16 mouse cellular contexts compared by ENCODE assay signal in genomic region chr2:106461973-106462637, GRCm38 (mm10).
DNase-seq lines count a peak whose midpoint lies in the region; ATAC-seq and TF ChIP-seq lines count a peak whose summit lies in the region.
"Had no signal": no experiment of that assay in that cellular context is flagged by ENCODE, and none has a peak within 500 bp of the region (broad histone marks: within the 10 kb centered on the region; RNA-seq: fewer than 3 reads in every experiment).

No protein-coding gene starts in this region.

- no peaks in the 10 kb centered on the region for H3K36me3 ChIP-seq in forebrain, embryonic 12.5 days (replicated peaks)
- no peaks in the 10 kb centered on the region for H3K36me3 ChIP-seq in forebrain, embryonic 16.5 days (ENCODE audit: control insufficient read depth, insufficient read depth)
- H3K36me3 ChIP-seq in lung, embryonic 14.5 days (ENCODE audit: insufficient read depth): no peaks in the 10 kb centered on the region
- no peaks in the 10 kb centered on the region for H3K36me3 ChIP-seq in lung, postnatal 0 days (ENCODE audit: insufficient read depth, low read length)
- H3K36me3 ChIP-seq: lung, embryonic 15.5 days; neural tube, embryonic 12.5 days had no signal

- no peaks in the 10 kb centered on the region for H3K9me3 ChIP-seq in forebrain, embryonic 12.5 days
- H3K9me3 ChIP-seq in forebrain, embryonic 16.5 days (ENCODE audit: control insufficient read depth, low read length): no peaks in the 10 kb centered on the region
- H3K9me3 ChIP-seq in lung, embryonic 14.5 days (ENCODE audit: low read depth, low read length): no peaks in the 10 kb centered on the region
- H3K9me3 ChIP-seq in lung, postnatal 0 days (ENCODE audit: low read length): no peaks in the 10 kb centered on the region
- H3K9me3 ChIP-seq: lung, embryonic 15.5 days; neural tube, embryonic 12.5 days had no signal

- ATAC-seq in forebrain, embryonic 12.5 days (ENCODE audit: low FRiP score): no peak
- ATAC-seq in forebrain, embryonic 16.5 days: no peak
- peak; percentile 35; the same call in 1 of the 2 replicates for ATAC-seq in lung, embryonic 14.5 days (ENCODE audit: insufficient read depth)
- ATAC-seq in lung, postnatal 0 days: no peak
- ATAC-seq: hindbrain, embryonic 16.5 days; Patski had no signal

- H3K27me3 ChIP-seq in forebrain, embryonic 12.5 days: no peaks in the 10 kb centered on the region
- H3K27me3 ChIP-seq in forebrain, embryonic 16.5 days (replicated peaks; ENCODE audit: control insufficient read depth, insufficient read depth, low read length): no peaks in the 10 kb centered on the region
- H3K27me3 ChIP-seq in lung, embryonic 14.5 days (ENCODE audit: insufficient read depth, low read length): no peaks in the 10 kb centered on the region
- no peaks in the 10 kb centered on the region for H3K27me3 ChIP-seq in lung, postnatal 0 days (replicated peaks; ENCODE audit: insufficient read depth, low read length)
- H3K27me3 ChIP-seq: lung, embryonic 15.5 days; megakaryocyte, embryonic 14.5 days; neural tube, embryonic 12.5 days had no signal

- H3K4me2 ChIP-seq in forebrain, embryonic 12.5 days: no peak overlapping the region
- no peak overlapping the region for H3K4me2 ChIP-seq in forebrain, embryonic 16.5 days (ENCODE audit: low read length)
- H3K4me2 ChIP-seq in lung, embryonic 14.5 days: no peak overlapping the region
- H3K4me2 ChIP-seq in lung, postnatal 0 days (replicated peaks; ENCODE audit: low read depth, low read length): no peak overlapping the region
- H3K4me2 ChIP-seq: lung, embryonic 15.5 days; neural tube, embryonic 12.5 days had no signal

- H3K4me1 ChIP-seq in forebrain, embryonic 12.5 days: peaks cover 15% of the 10 kb centered on the region; the same call in 1 of the 2 replicates
- H3K4me1 ChIP-seq in forebrain, embryonic 16.5 days (replicated peaks; ENCODE audit: control insufficient read depth, insufficient read depth, low read length): 0 out of 2 replicates have a peak, but pooled peaks cover 2% of the 10 kb centered on the region
- H3K4me1 ChIP-seq in lung, embryonic 14.5 days (ENCODE audit: insufficient read depth): no peaks in the 10 kb centered on the region; the same call in 1 of the 2 replicates
- H3K4me1 ChIP-seq in lung, postnatal 0 days (ENCODE audit: insufficient read depth, low read depth, low read length): no peaks in the 10 kb centered on the region
- H3K4me1 ChIP-seq: megakaryocyte, embryonic 14.5 days; neural tube, embryonic 12.5 days had no signal

- no peak overlapping the region for H3K4me3 ChIP-seq in forebrain, embryonic 12.5 days (replicated peaks)
- no peak overlapping the region for H3K4me3 ChIP-seq in forebrain, embryonic 16.5 days (replicated peaks; ENCODE audit: low read length)
- H3K4me3 ChIP-seq in lung, embryonic 14.5 days (ENCODE audit: low read depth, low read length): no peak overlapping the region
- no peak overlapping the region for H3K4me3 ChIP-seq in lung, postnatal 0 days (ENCODE audit: low read depth, low read length)
- H3K4me3 ChIP-seq: lung, embryonic 15.5 days; megakaryocyte, embryonic 14.5 days; neural tube, embryonic 12.5 days had no signal

- TF ChIP-seq CTCF in lung, embryonic 14.5 days (IDR thresholded peaks at IDR 0.05; ENCODE audit: low read depth): no peak
- no peak for TF ChIP-seq CTCF in lung, postnatal 0 days (IDR thresholded peaks at IDR 0.05)

- 0 out of 2 replicates have a peak overlapping the region, but pooled peaks have one; percentile 25 for H3K27ac ChIP-seq in forebrain, embryonic 12.5 days
- H3K27ac ChIP-seq in forebrain, embryonic 16.5 days (ENCODE audit: low read length): no peak overlapping the region
- H3K27ac ChIP-seq in lung, embryonic 14.5 days (ENCODE audit: low read depth): no peak overlapping the region
- H3K27ac ChIP-seq in lung, postnatal 0 days (ENCODE audit: low read length): no peak overlapping the region
- H3K27ac ChIP-seq: lung, embryonic 15.5 days; neural tube, embryonic 12.5 days had no signal

- WGBS in forebrain, embryonic 12.5 days: 55% methylated on average over 12 of the region's 12 CpGs
- WGBS in forebrain, embryonic 16.5 days: 51% methylated on average over 12 of the region's 12 CpGs
- 39% methylated on average over 12 of the region's 12 CpGs for WGBS in lung, embryonic 14.5 days
- 39% methylated on average over 12 of the region's 12 CpGs for WGBS in lung, postnatal 0 days

- no peak overlapping the region for H3K9ac ChIP-seq in forebrain, embryonic 12.5 days
- H3K9ac ChIP-seq in forebrain, embryonic 16.5 days (replicated peaks; ENCODE audit: low read depth, low read length): no peak overlapping the region
- no peak overlapping the region for H3K9ac ChIP-seq in lung, embryonic 14.5 days
- H3K9ac ChIP-seq in lung, postnatal 0 days (replicated peaks; ENCODE audit: low read depth): no peak overlapping the region
- H3K9ac ChIP-seq: lung, embryonic 15.5 days; neural tube, embryonic 12.5 days had no signal

- no peak for TF ChIP-seq EP300 in lung, postnatal 0 days (IDR thresholded peaks at IDR 0.05)

- no peak for DNase-seq in lung, embryonic 14.5 days
- no peak for DNase-seq in lung, postnatal 0 days (ENCODE audit: low spot score)
- DNase-seq in hindlimb bud, embryonic 11.5 days (ENCODE audit: extremely low spot score, low read depth, low spot score): peak; percentile 57
- peak; percentile 22 for DNase-seq in yolk sac, embryonic 10.5 days (ENCODE audit: low spot score)
- DNase-seq in thymus, postnatal 25 days: no peak
- DNase-seq in adrenal gland, postnatal 10 days: no peak
- DNase-seq: cerebellum, postnatal 14 days; heart, adult 11 months; kidney, adult 9 months had no signal

Comparison
In these comparisons a context has a peak if more than half of its experiments do, and no peak if none do; other contexts are left out.
1. DNase-seq: peak in hindlimb bud, embryonic 11.5 days (single experiment) and yolk sac, embryonic 10.5 days (single experiment); none in lung, embryonic 14.5 days (single experiment), lung, postnatal 0 days (single experiment), thymus, postnatal 25 days (single experiment) and adrenal gland, postnatal 10 days (single experiment).